Mouse (Mus musculus) cerebellum, adult 2 months (tissue): ENCODE measurements around the gene Wdfy3.

Experiments used
- CTCF ChIP-seq: fragments of 200-500 bp; IDR thresholded peaks from 2 replicates; pipeline ENCODE4 v1.5.1; 2011; ENCODE audit warnings: low read depth, mild to moderate bottlenecking, control low read depth, low read length, moderate library complexity, borderline replicate concordance; ENCODE audit not compliant: insufficient read depth
- POLR2A ChIP-seq: fragments of 200-500 bp; IDR thresholded peaks from 2 replicates; pipeline ENCODE4 v1.6.1; 2011; ENCODE audit warnings: low read length, control low read depth, borderline replicate concordance; ENCODE audit not compliant: insufficient read depth

GRCm38 (mm10) chr5:101836221-101836620, 233.5 kb downstream of the Wdfy3 start:
- TF ChIP-seq CTCF, result no peak
- no peak for TF ChIP-seq POLR2A
